Mouse (Mus musculus) forebrain, embryonic 16.5 days (tissue): ENCODE measurements around the gene Rasl11b. TPM values are rescaled to one million over a fixed set of nuclear protein-coding genes. Genes with fewer than 3 reads are reported as not detected.

Source experiments
- ATAC-seq: fragments of 200-750 bp; cut with Nextera tagmentation; 2 replicates; pipeline ENCODE4 v1.8.0; 2017; ENCODE audit warnings: mild to moderate bottlenecking, moderate library complexity
- H3K27ac ChIP-seq: fragments of 300-500 bp; sonication (generic); 2 replicates; pipeline ENCODE4 v1.5.1; 2014; ENCODE audit warnings: low read length, control low read depth
- H3K27me3 ChIP-seq: fragments of 300-500 bp; sonication (generic); replicated peaks from 2 replicates; pipeline ENCODE4 v1.6.1; 2014; ENCODE audit warnings: low read length; ENCODE audit not compliant: control insufficient read depth, insufficient read depth
- H3K36me3 ChIP-seq: fragments of 300-500 bp; sonication (generic); 2 replicates; pipeline ENCODE4 v1.6.1; 2014; ENCODE audit not compliant: control insufficient read depth, insufficient read depth
- H3K4me1 ChIP-seq: fragments of 300-500 bp; sonication (generic); replicated peaks from 2 replicates; pipeline ENCODE4 v1.6.1; 2014; ENCODE audit warnings: low read length; ENCODE audit not compliant: control insufficient read depth, insufficient read depth
- H3K4me2 ChIP-seq: fragments of 300-500 bp; sonication (generic); 2 replicates; pipeline ENCODE4 v1.6.1; 2014; ENCODE audit warnings: mild to moderate bottlenecking, low read length, control low read depth
- H3K4me3 ChIP-seq: fragments of 300-500 bp; sonication (generic); replicated peaks from 2 replicates; pipeline ENCODE4 v1.5.1; 2014; ENCODE audit warnings: mild to moderate bottlenecking, low read length, control low read depth
- H3K9ac ChIP-seq: fragments of 300-500 bp; sonication (generic); replicated peaks from 2 replicates; pipeline ENCODE4 v1.6.1; 2014; ENCODE audit warnings: low read depth, low read length, control low read depth
- H3K9me3 ChIP-seq: fragments of 300-500 bp; sonication (generic); 2 replicates; pipeline ENCODE4 v1.6.1; 2016; ENCODE audit warnings: low read length; ENCODE audit not compliant: control insufficient read depth
- WGBS: fragments of 180-500 bp; shearing (Covaris S2); extraction: QIAGEN DNeasy Blood & Tissue Kit; methylation state at CpG from one replicate; pipeline ENCODE4 v1.1.7; 2014; 5-methylcytosine and 5-hydroxymethylcytosine counted together
- polyA plus RNA-seq: library from polyadenylated mRNA; unstranded; fragments of >200 nt; fragmentation: Nextera tagmentation; extraction: Ambion mirVana; gene quantifications from 2 replicates; pipeline ENCODE4 v1.2.1, GENCODE M21; 2015

Gene Rasl11b
- polyA plus RNA-seq, 1 experiment from 2014 or later: 31.2 TPM

GRCm38 (mm10) chr5:74211346-74211745 lies 16.3 kb downstream of the Rasl11b start:
- Histone ChIP-seq H3K9me3 (no peaks in the 10 kb centered on the region), H3K27ac (no peak overlapping the region), H3K4me2 (no peak overlapping the region), H3K9ac (no peak overlapping the region), H3K4me1 (peaks cover 12% of the 10 kb centered on the region), H3K4me3 (no peak overlapping the region), H3K27me3 (no peaks in the 10 kb centered on the region), H3K36me3 (no peaks in the 10 kb centered on the region)
- 83% methylated on average over 11 of the region's 11 CpGs for WGBS
- ATAC-seq: no peak

- H3K27ac ChIP-seq: 0 out of 2 replicates have a peak overlapping the region, but pooled peaks have one; percentile 23
- H3K36me3 ChIP-seq: no peaks in the 10 kb centered on the region
- peaks cover 12% of the 10 kb centered on the region for H3K4me1 ChIP-seq
- peak; percentile 49; the same call in 1 of the 2 replicates for ATAC-seq
- H3K9me3 ChIP-seq: no peaks in the 10 kb centered on the region
- no peak overlapping the region for H3K9ac ChIP-seq
- H3K27me3 ChIP-seq: no peaks in the 10 kb centered on the region
- 5% methylated on average over 7 of the region's 7 CpGs for WGBS
- no peak overlapping the region for H3K4me3 ChIP-seq
- H3K4me2 ChIP-seq: no peak overlapping the region; the same call in 1 of the 2 replicates
Measured at GRCm38 (mm10) chr5:74214501-74215110, 19.5 kb downstream of the Rasl11b start.

- Histone ChIP-seq H3K9me3 (no peaks in the 10 kb centered on the region), H3K27me3 (no peaks in the 10 kb centered on the region), H3K36me3 (no peaks in the 10 kb centered on the region), H3K4me1 (peaks cover 12% of the 10 kb centered on the region), H3K4me2 (peak overlapping the region; percentile 11), H3K27ac (no peak overlapping the region), H3K9ac (no peak overlapping the region), H3K4me3 (no peak overlapping the region)
- 7% methylated on average over 4 of the region's 4 CpGs for WGBS
- peak; percentile 56 for ATAC-seq
Measured at GRCm38 (mm10) chr5:74215125-74215524, 20.0 kb downstream of the Rasl11b start.

GRCm38 (mm10) chr5:74218524-74218923 lies 23.4 kb downstream of the Rasl11b start:
- WGBS: 40% methylated on average over 4 of the region's 4 CpGs
- ATAC-seq: no peak
- no peak overlapping the region for H3K4me3 ChIP-seq
- H3K4me2 ChIP-seq: no peak overlapping the region
- no peaks in the 10 kb centered on the region for H3K27me3 ChIP-seq
- H3K4me1 ChIP-seq: peaks cover 12% of the 10 kb centered on the region
- H3K9ac ChIP-seq: no peak overlapping the region
- no peaks in the 10 kb centered on the region for H3K9me3 ChIP-seq
- H3K27ac ChIP-seq: no peak overlapping the region
- no peaks in the 10 kb centered on the region for H3K36me3 ChIP-seq

GRCm38 (mm10) chr5:74222626-74223025 lies 27.5 kb downstream of the Rasl11b start:
- Histone ChIP-seq H3K27ac (no peak overlapping the region), H3K4me3 (no peak overlapping the region), H3K9ac (no peak overlapping the region), H3K9me3 (no peaks in the 10 kb centered on the region), H3K36me3 (no peaks in the 10 kb centered on the region), H3K27me3 (no peaks in the 10 kb centered on the region), H3K4me2 (no peak overlapping the region), H3K4me1 (no peaks in the 10 kb centered on the region)
- no peak for ATAC-seq
- WGBS: 88% methylated on average over 4 of the region's 4 CpGs

GRCm38 (mm10) chr5:74224480-74224879 lies 29.4 kb downstream of the Rasl11b start:
- H3K27ac ChIP-seq: no peak overlapping the region
- H3K4me3 ChIP-seq: no peak overlapping the region
- H3K4me2 ChIP-seq: no peak overlapping the region
- ATAC-seq: no peak
- no peaks in the 10 kb centered on the region for H3K9me3 ChIP-seq
- no peak overlapping the region for H3K9ac ChIP-seq
- H3K27me3 ChIP-seq: no peaks in the 10 kb centered on the region
- peaks cover 5% of the 10 kb centered on the region; the same call in 1 of the 2 replicates for H3K4me1 ChIP-seq
- no peaks in the 10 kb centered on the region for H3K36me3 ChIP-seq
- 91% methylated on average over 6 of the region's 6 CpGs for WGBS

GRCm38 (mm10) chr5:74226183-74226582 lies 31.1 kb downstream of the Rasl11b start:
- H3K9me3 ChIP-seq: no peaks in the 10 kb centered on the region
- H3K9ac ChIP-seq: no peak overlapping the region
- ATAC-seq: no peak
- H3K27ac ChIP-seq: no peak overlapping the region
- H3K4me1 ChIP-seq: peaks cover 7% of the 10 kb centered on the region; the same call in 1 of the 2 replicates
- no peak overlapping the region for H3K4me2 ChIP-seq
- no peak overlapping the region for H3K4me3 ChIP-seq
- WGBS: 93% methylated on average over 5 of the region's 5 CpGs
- H3K36me3 ChIP-seq: no peaks in the 10 kb centered on the region
- no peaks in the 10 kb centered on the region for H3K27me3 ChIP-seq

GRCm38 (mm10) chr5:74227352-74227751 lies 32.3 kb downstream of the Rasl11b start:
- no peak overlapping the region for H3K27ac ChIP-seq
- no peak for ATAC-seq
- peaks cover 7% of the 10 kb centered on the region; the same call in 1 of the 2 replicates for H3K4me1 ChIP-seq
- no peak overlapping the region for H3K4me2 ChIP-seq
- no peaks in the 10 kb centered on the region for H3K9me3 ChIP-seq
- no peaks in the 10 kb centered on the region for H3K27me3 ChIP-seq
- H3K9ac ChIP-seq: no peak overlapping the region
- WGBS: 84% methylated on average over 6 of the region's 6 CpGs
- H3K36me3 ChIP-seq: no peaks in the 10 kb centered on the region
- H3K4me3 ChIP-seq: no peak overlapping the region

- no peak overlapping the region for H3K9ac ChIP-seq
- no peaks in the 10 kb centered on the region for H3K36me3 ChIP-seq
- no peaks in the 10 kb centered on the region for H3K27me3 ChIP-seq
- peaks cover 7% of the 10 kb centered on the region; the same call in 1 of the 2 replicates for H3K4me1 ChIP-seq
- WGBS: 29% methylated on average over 1 of the region's 1 CpGs
- H3K9me3 ChIP-seq: no peaks in the 10 kb centered on the region
- no peak overlapping the region for H3K4me2 ChIP-seq
- no peak overlapping the region for H3K27ac ChIP-seq
- no peak overlapping the region for H3K4me3 ChIP-seq
- peak; percentile 80 for ATAC-seq
Measured at GRCm38 (mm10) chr5:74228938-74229337, 33.9 kb downstream of the Rasl11b start.
